22 mouse cellular contexts compared by ENCODE assay signal in the genomic region with DNA sequence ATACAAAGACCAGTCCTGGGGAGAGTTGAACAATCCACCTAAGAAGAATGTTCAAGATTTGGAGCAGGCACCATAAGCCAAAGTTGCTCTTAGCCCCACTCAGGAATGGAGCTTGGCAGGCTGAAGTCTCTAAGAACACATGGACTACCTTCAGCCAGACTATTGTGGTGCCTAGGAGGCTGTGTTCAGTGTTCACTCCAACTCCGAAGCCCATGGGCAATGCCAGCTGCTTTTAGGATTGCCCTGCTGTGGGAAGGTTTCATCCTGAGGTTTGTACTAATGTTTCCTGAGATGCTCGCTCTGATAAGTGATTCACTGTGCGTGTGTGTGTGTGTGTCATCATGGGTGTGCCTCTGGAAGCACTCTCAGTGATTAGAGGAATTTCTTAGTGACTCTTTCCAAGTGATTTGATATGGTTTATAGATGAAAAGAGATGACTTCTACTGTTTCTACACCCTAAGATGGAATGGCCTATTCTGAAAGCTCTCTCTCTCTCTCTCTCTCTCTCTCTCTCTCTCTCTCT.
DNase-seq lines count a peak whose midpoint lies in the region; TF ChIP-seq lines count a peak whose summit lies in the region.
"Had no signal": no experiment of that assay in that cellular context is flagged by ENCODE, and none has a peak within 500 bp of the region (broad histone marks: within the 10 kb centered on the region; RNA-seq: fewer than 3 reads in every experiment).

No protein-coding gene starts in this region.

- H3K79me3 ChIP-seq in C2C12 (ENCODE audit: low read depth): no peaks in the 10 kb centered on the region

- no peaks in the 10 kb centered on the region for H3K36me3 ChIP-seq in C2C12 (ENCODE audit: control insufficient read depth, insufficient read depth)
- H3K36me3 ChIP-seq: heart, embryonic 12.5 days; heart, embryonic 15.5 days; hindbrain, embryonic 10.5 days; hindbrain, embryonic 13.5 days; intestine, embryonic 15.5 days had no signal

- peak; percentile 2 for DNase-seq in gastrocnemius, adult 18-20 months (ENCODE audit: low spot score)
- DNase-seq in gastrocnemius, postnatal 14 days: no peak
- DNase-seq in fibroblast of lung, adult 2 months (ENCODE audit: low read depth): peak; percentile 43
- DNase-seq in yolk sac, embryonic 10.5 days (ENCODE audit: low spot score): no peak
- DNase-seq in left cerebral cortex, postnatal 14 days (ENCODE audit: low spot score in 2 of 2): no peak
- DNase-seq in ovary, adult 18-20 months (ENCODE audit: low spot score): no peak
- DNase-seq: adrenal gland, postnatal 14 days; cerebellum, adult 11-12 months; cerebellum, adult 8-10 months; cerebellum, postnatal 10 days; cerebellum, postnatal 36 days; forebrain, postnatal 0 days; gastrocnemius, postnatal 36 days; heart, postnatal 10 days; heart, postnatal 36 days had no signal

- no peaks in the 10 kb centered on the region for H3K27me3 ChIP-seq in C2C12 (ENCODE audit: control insufficient read depth, insufficient read depth, insufficient read length)
- H3K27me3 ChIP-seq: heart, embryonic 12.5 days; heart, embryonic 15.5 days; hindbrain, embryonic 13.5 days; intestine, embryonic 15.5 days; Patski had no signal

- no peak overlapping the region for H3K4me3 ChIP-seq in C2C12 (ENCODE audit: insufficient read depth, poor library complexity, severe bottlenecking)
- H3K4me3 ChIP-seq: heart, embryonic 12.5 days; heart, embryonic 15.5 days; hindbrain, embryonic 10.5 days; hindbrain, embryonic 13.5 days; intestine, embryonic 15.5 days had no signal

- H3ac ChIP-seq in C2C12 (ENCODE audit: control insufficient read depth, insufficient read length, low read depth): no peak overlapping the region

- no peak for TF ChIP-seq CTCF in C2C12 (IDR thresholded peaks at IDR 0.05; ENCODE audit: control insufficient read depth, insufficient read depth, insufficient read length)

- no peaks in the 10 kb centered on the region for H3K79me2 ChIP-seq in C2C12 (ENCODE audit: control insufficient read depth, insufficient read depth)

- intact Hi-C loops in gastrocnemius, postnatal 14 days (cut with DNase I; ENCODE audit: low total_unique reads): no loop called here
- intact Hi-C loops in left cerebral cortex, postnatal 14 days (cut with DNase I): no loop called here

TF ChIP-seq in C2C12, 6 proteins besides CTCF, POLR2A, EP300 and RAD21:
- TF ChIP-seq USF1 (IDR thresholded peaks at IDR 0.05; ENCODE audit: low read depth) (no peak), FOSL1 (IDR thresholded peaks at IDR 0.05; ENCODE audit: insufficient read depth, low read length, poor library complexity, severe bottlenecking) (peak; percentile 13), MYOD1 (IDR thresholded peaks at IDR 0.05; ENCODE audit: control insufficient read depth, insufficient read length, low read depth) (peak; percentile 54)

Comparison
In these comparisons a context has a peak if more than half of its experiments do, and no peak if none do; other contexts are left out.
1. DNase-seq: peak in gastrocnemius, adult 18-20 months (single experiment) and fibroblast of lung, adult 2 months (single experiment); none in gastrocnemius, postnatal 14 days (single experiment), yolk sac, embryonic 10.5 days (single experiment), left cerebral cortex, postnatal 14 days (0 of 2) and ovary, adult 18-20 months (single experiment).